Mouse (Mus musculus): ENCODE measurements around the gene Chrna9. TPM values are rescaled to one million over a fixed set of nuclear protein-coding genes. Genes with fewer than 3 reads are reported as not detected.
A peak's percentile ranks its signal among the peaks of the same experiment; 100 is the strongest.

The Chrna9 gene
- polyA plus RNA-seq, 1 experiment, result 2.8 TPM

DNA sequence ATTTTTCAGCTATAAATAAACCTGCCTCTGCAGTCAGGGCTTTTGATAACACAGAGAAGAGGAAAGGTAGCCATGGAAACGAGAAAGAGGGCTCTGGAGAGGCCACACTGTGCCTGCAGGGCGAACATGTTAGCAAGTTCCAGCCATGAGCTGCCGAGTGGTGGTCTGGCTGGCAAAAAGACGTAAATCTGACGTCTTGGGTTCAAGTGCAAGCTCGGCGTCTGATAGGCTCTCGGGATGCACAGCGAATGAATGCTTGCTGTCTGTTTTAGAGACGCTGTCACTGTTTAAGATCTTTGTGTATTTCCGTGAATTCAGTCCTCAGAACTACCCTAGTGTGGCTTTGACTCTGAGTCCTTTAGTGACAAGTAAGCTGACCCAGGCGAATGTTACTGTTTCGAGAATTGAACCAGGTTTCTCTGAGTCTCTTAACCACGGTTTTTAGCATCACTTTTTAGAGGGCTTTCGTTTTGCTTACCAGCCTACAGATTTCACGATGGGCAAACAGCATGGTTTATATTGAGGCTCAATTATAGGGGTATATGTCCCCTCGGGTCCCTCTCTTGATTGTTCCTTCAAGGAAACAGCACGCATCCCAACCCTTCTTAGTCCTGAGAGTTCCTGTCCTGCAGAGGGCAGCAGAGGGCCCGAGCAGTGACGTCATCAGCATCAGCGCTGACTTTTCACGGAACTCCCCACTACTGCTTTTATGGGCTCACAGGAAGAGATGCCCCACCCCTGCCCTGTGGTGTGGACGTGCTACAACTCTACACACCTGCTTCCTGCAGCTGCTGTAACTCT lies 20.8 kb downstream of the Chrna9 start:
- Histone ChIP-seq H3K27ac (ENCODE audit: control insufficient read depth, insufficient read depth, low read depth, low read length, poor library complexity) (peak overlapping the region; percentile 75), H3K4me3 (replicated peaks; ENCODE audit: control insufficient read depth, low read depth, low read length) (peak overlapping the region; percentile 67), H3K4me1 (ENCODE audit: control insufficient read depth, insufficient read depth, low read length) (no peaks in the 10 kb centered on the region; the same call in 1 of the 2 replicates)
- TF ChIP-seq POLR2A (IDR thresholded peaks at IDR 0.05; ENCODE audit: borderline replicate concordance, control insufficient read depth, low read depth, low read length) (no peak), CTCF (IDR thresholded peaks at IDR 0.05; ENCODE audit: control insufficient read depth, insufficient read depth, low read length) (peak; percentile 99)
- 11% methylated on average over 23 of the region's 23 CpGs for WGBS

DNA sequence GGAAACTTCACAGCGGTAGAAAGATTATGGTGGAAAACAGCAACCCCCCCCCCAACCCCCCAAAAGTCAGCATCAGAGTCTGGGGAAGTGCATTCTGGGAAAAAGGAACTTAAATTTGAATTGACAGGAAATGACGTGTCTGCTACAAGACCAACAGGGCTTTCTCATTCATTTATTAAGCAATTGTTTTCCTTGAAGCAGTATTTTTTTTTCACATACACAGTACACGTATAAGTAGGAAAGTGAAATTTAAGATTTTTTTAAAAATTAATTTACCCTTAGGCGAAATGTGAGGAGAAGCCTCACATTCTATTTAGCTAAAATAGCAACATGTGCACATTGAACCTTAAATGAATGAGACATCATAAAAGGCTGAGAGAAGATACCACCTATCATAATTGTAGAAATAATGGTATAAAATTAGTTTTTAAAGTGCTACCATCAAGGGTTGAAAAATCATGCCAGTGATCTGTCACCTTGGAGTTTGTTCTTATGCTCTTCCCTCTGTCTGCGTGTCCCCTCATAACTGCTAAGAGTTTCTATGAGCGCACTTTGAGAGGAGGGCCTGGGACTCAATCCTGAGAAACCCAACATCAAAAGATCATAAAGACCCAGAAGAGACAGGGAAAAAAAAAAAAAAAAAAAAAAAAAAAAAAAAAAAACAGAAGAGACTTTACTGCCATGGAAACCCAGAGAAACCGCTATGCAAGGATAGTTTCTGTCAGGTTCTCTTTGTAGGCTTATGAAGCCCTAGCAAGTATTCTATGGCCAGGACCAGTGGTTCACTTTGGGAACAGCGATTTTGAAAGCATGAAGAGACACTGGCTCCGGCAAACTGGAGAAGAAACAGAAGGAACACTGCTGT lies 21.7 kb downstream of the Chrna9 start:
- TF ChIP-seq CTCF (IDR thresholded peaks at IDR 0.05; ENCODE audit: control insufficient read depth, insufficient read depth, low read length), result no peak
- TF ChIP-seq POLR2A (IDR thresholded peaks at IDR 0.05; ENCODE audit: borderline replicate concordance, control insufficient read depth, low read depth, low read length), result no peak
- Histone ChIP-seq H3K4me3 (replicated peaks; ENCODE audit: control insufficient read depth, low read depth, low read length) (peak overlapping the region; percentile 67), H3K27ac (ENCODE audit: control insufficient read depth, insufficient read depth, low read depth, low read length, poor library complexity) (peak overlapping the region; percentile 75), H3K4me1 (ENCODE audit: control insufficient read depth, insufficient read depth, low read length) (no peaks in the 10 kb centered on the region; the same call in 1 of the 2 replicates)
- WGBS, result 60% methylated on average over 9 of the region's 9 CpGs

DNA sequence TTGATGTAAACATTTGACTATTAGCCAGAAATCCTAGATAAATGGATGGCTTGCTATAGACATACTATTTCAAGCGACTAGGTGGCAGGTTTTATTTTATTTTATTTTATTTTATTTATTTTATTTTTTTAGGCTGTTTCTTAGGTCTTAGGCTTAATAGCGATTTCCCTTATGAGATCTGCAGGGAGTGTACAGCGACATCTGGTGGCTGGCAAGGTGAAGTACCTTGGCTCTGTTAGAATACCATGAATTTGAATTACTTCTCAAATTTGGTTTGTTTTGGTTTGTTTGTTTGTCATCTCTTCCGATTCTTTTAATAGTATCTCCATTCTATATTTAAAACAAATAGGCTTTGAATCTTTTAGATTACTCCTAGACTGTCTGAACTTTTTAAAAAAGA lies 23.9 kb downstream of the Chrna9 start:
- no peak for TF ChIP-seq POLR2A (IDR thresholded peaks at IDR 0.05; ENCODE audit: borderline replicate concordance, control insufficient read depth, low read depth, low read length)
- peak; percentile 42 for TF ChIP-seq CTCF (IDR thresholded peaks at IDR 0.05; ENCODE audit: control insufficient read depth, insufficient read depth, low read length)
- WGBS, result 2% methylated on average over 4 of the region's 4 CpGs
- H3K4me3 ChIP-seq (replicated peaks; ENCODE audit: control insufficient read depth, low read depth, low read length), result no peak overlapping the region
- no peak overlapping the region for H3K27ac ChIP-seq (ENCODE audit: control insufficient read depth, insufficient read depth, low read depth, low read length, poor library complexity)
- no peaks in the 10 kb centered on the region; the same call in 1 of the 2 replicates for H3K4me1 ChIP-seq (ENCODE audit: control insufficient read depth, insufficient read depth, low read length)

DNA sequence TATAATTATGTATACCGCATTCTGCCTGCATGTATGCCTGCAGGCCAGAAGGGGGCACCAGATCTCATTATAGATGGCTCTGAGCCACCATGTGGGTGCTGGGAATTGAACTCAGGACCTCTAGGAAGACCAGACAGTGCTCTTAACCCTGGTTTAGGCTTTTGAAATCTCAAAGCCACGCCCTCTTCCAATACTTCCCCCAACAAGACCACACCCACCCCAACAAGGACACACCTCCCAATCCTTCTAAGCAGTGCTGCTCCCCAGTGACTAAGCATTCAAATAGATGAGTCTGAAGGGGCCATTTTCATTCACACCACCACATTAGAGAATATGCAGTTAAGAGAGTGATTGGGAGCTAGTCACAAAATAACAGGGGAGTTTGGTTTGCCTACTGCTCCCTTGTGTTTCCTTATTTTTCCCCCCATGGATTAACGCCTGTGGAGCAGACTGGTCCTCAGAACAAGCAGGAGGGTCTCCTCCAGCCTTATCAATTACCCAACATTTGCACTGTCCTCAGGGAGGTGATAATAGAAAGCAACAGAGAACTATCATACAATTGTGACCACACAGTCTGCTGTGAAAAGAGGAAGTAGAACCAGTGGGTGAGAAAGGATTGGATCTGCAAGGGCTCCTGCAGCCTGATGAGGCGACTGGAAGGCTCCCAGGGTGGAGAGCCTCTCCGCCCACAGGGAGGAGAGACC lies 25.3 kb downstream of the Chrna9 start:
- Histone ChIP-seq H3K27ac (ENCODE audit: control insufficient read depth, insufficient read depth, low read depth, low read length, poor library complexity) (no peak overlapping the region), H3K4me1 (ENCODE audit: control insufficient read depth, insufficient read depth, low read length) (no peaks in the 10 kb centered on the region; the same call in 1 of the 2 replicates), H3K4me3 (replicated peaks; ENCODE audit: control insufficient read depth, low read depth, low read length) (no peak overlapping the region)
- 40% methylated on average over 5 of the region's 5 CpGs for WGBS
- TF ChIP-seq POLR2A (IDR thresholded peaks at IDR 0.05; ENCODE audit: borderline replicate concordance, control insufficient read depth, low read depth, low read length) (no peak), CTCF (IDR thresholded peaks at IDR 0.05; ENCODE audit: control insufficient read depth, insufficient read depth, low read length) (no peak)

DNA sequence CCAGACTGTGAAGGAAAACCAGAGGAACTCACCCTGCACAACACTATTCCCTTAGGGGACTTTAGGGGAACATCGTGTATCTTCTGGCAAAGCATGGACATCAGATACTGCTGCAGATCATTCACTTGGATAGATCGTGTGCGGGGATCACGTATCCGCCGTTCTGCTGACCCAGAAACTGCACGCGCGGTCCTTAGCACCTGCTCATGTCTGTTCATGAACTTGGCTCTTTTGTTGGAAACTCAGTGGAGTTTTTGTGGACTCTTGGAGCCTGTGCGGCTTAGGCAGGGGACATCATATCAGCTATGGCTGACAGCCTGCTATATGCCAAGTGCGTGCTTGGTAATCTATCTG lies 25.9 kb downstream of the Chrna9 start:
- Histone ChIP-seq H3K4me3 (replicated peaks; ENCODE audit: control insufficient read depth, low read depth, low read length) (no peak overlapping the region), H3K27ac (ENCODE audit: control insufficient read depth, insufficient read depth, low read depth, low read length, poor library complexity) (no peak overlapping the region), H3K4me1 (ENCODE audit: control insufficient read depth, insufficient read depth, low read length) (no peaks in the 10 kb centered on the region; the same call in 1 of the 2 replicates)
- TF ChIP-seq CTCF (IDR thresholded peaks at IDR 0.05; ENCODE audit: control insufficient read depth, insufficient read depth, low read length), result no peak
- TF ChIP-seq POLR2A (IDR thresholded peaks at IDR 0.05; ENCODE audit: borderline replicate concordance, control insufficient read depth, low read depth, low read length), result no peak
- WGBS, result 71% methylated on average over 11 of the region's 11 CpGs

DNA sequence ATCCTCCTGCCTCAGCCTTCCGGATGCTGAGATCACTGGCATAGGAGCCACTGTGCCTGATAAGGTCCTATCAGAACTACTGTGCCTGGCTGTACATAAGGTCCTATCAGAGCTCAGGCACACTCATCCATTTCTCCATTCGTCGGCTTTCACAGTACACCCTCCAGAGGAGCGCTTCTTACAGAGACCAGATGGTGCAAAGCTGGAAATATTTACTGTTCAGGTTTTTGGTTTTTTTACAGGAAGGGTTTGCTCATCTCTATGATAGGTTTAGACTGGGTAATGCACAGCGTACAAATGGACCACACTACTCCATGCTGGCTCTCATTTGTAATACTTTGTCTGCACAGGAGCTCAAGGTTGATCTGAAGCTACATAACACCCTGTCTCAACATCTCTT lies 28.6 kb downstream of the Chrna9 start:
- TF ChIP-seq CTCF (IDR thresholded peaks at IDR 0.05; ENCODE audit: control insufficient read depth, insufficient read depth, low read length), result no peak
- no peak for TF ChIP-seq POLR2A (IDR thresholded peaks at IDR 0.05; ENCODE audit: borderline replicate concordance, control insufficient read depth, low read depth, low read length)
- 85% methylated on average over 5 of the region's 5 CpGs for WGBS
- H3K27ac ChIP-seq (ENCODE audit: control insufficient read depth, insufficient read depth, low read depth, low read length, poor library complexity), result no peak overlapping the region
- no peaks in the 10 kb centered on the region; the same call in 1 of the 2 replicates for H3K4me1 ChIP-seq (ENCODE audit: control insufficient read depth, insufficient read depth, low read length)
- H3K4me3 ChIP-seq (replicated peaks; ENCODE audit: control insufficient read depth, low read depth, low read length), result no peak overlapping the region

DNA sequence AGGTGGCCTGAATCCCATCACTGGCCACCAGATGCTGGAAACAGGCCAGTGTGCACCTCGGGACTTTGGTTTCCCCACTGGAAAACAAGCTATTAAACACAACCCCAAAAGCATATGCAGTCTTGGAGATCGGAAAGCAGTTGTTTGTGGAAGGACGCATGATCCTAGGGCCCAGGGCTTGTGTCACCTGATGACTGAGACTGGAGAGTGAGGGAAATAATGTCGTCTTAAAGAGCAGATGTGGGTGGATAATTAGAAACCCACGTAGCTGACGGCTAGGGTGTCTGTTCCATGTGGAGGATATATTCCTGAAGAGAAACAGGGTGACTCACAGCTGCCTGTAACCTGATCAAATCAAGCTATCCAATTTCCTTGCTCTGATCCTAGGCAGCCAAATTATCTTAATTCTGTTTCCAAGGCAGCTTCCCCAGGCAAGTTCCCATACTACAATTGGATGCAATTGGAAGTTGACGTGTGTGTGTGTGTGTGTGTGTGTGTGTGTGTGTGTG lies 31.1 kb downstream of the Chrna9 start:
- no peak overlapping the region for H3K4me3 ChIP-seq (replicated peaks; ENCODE audit: control insufficient read depth, low read depth, low read length)
- H3K27ac ChIP-seq (ENCODE audit: control insufficient read depth, insufficient read depth, low read depth, low read length, poor library complexity), result no peak overlapping the region
- 72% methylated on average over 7 of the region's 7 CpGs for WGBS
- no peaks in the 10 kb centered on the region for H3K4me1 ChIP-seq (ENCODE audit: control insufficient read depth, insufficient read depth, low read length)
- TF ChIP-seq POLR2A (IDR thresholded peaks at IDR 0.05; ENCODE audit: borderline replicate concordance, control insufficient read depth, low read depth, low read length), result no peak
- no peak for TF ChIP-seq CTCF (IDR thresholded peaks at IDR 0.05; ENCODE audit: control insufficient read depth, insufficient read depth, low read length)

Data from bone marrow, adult 2 months (tissue).